Mouse (Mus musculus) adrenal gland, adult (tissue): ENCODE data around the gene Tead2.
"Not testable (repeated sequence)": the region's sequence is repeated elsewhere in the genome, so short reads cannot be mapped to it uniquely, and the experiment has no call there.

Source experiments
- DNase-seq, 2 experiments: peaks; one replicate each; pipeline ENCODE4 v3.0.0; 2022 to 2023; ENCODE audit warnings: low spot score in 1 of 2; ENCODE audit not compliant: inconsistent age in 2 of 2

The Tead2 gene

GRCm38 (mm10) chr7:45215673-45216441, at the start of gene Tead2:
Gene Tead2 (plus strand): TSS chr7:45215753.
- peak; percentile 42 to 67 for DNase-seq

GRCm38 (mm10) chr7:45166950-45167401, 48.6 kb upstream of the Tead2 start:
- no peak for DNase-seq

GRCm38 (mm10) chr7:45167761-45168445, 47.6 kb upstream of the Tead2 start:
- DNase-seq: no peak

GRCm38 (mm10) chr7:45168656-45169055, 46.9 kb upstream of the Tead2 start:
- no peak for DNase-seq

GRCm38 (mm10) chr7:45169495-45169894, 46.1 kb upstream of the Tead2 start:
- no peak for DNase-seq

- no peak for DNase-seq
These were observed 42.6 kb upstream of the Tead2 start for GRCm38 (mm10) chr7:45172974-45173373.

- DNase-seq: not testable (repeated sequence)
These were observed 41.8 kb upstream of the Tead2 start for GRCm38 (mm10) chr7:45173772-45174171.

- no peak for DNase-seq
These were observed 40.8 kb upstream of the Tead2 start for GRCm38 (mm10) chr7:45174567-45175280.

GRCm38 (mm10) chr7:45175398-45175797, 40.2 kb upstream of the Tead2 start:
- no peak for DNase-seq

GRCm38 (mm10) chr7:45175929-45176328, 39.6 kb upstream of the Tead2 start:
- no peak for DNase-seq

- DNase-seq: no peak
These were observed 39.2 kb upstream of the Tead2 start for GRCm38 (mm10) chr7:45176356-45176755.

GRCm38 (mm10) chr7:45178550-45178949, 37.0 kb upstream of the Tead2 start:
- no peak for DNase-seq

- DNase-seq: no peak
These were observed 36.1 kb upstream of the Tead2 start, which contains the start of gene Gfy for GRCm38 (mm10) chr7:45179469-45179868. Gene Gfy (minus strand): TSS chr7:45179569.

GRCm38 (mm10) chr7:45180896-45181477, 34.6 kb upstream of the Tead2 start, which contains the start of gene Pth2:
Gene Pth2 (plus strand): TSS chr7:45180995.
- DNase-seq: no peak

- no peak for DNase-seq
These were observed 34.0 kb upstream of the Tead2 start for GRCm38 (mm10) chr7:45181540-45181939.

- DNase-seq: peak; percentile 91 to 95
These were observed 33.4 kb upstream of the Tead2 start for GRCm38 (mm10) chr7:45182199-45182601.

GRCm38 (mm10) chr7:45182606-45183005, 32.9 kb upstream of the Tead2 start:
- DNase-seq: no peak

GRCm38 (mm10) chr7:45183672-45184071, 31.9 kb upstream of the Tead2 start:
- DNase-seq: no peak

GRCm38 (mm10) chr7:45185921-45186320, 29.6 kb upstream of the Tead2 start:
- DNase-seq: no peak

GRCm38 (mm10) chr7:45189600-45189999, 26.0 kb upstream of the Tead2 start:
- DNase-seq: no peak

- DNase-seq: no peak
These were observed 25.4 kb upstream of the Tead2 start for GRCm38 (mm10) chr7:45190186-45190585.
